Mouse (Mus musculus) liver, embryonic 16.5 days (tissue): ENCODE results near the gene Rbmxl2. TPM values are rescaled to one million over a fixed set of nuclear protein-coding genes. Genes with fewer than 3 reads are reported as not detected.

Source experiments
- ATAC-seq: fragments of 200-750 bp; cut with Nextera tagmentation; 2 replicates; pipeline ENCODE4 v1.8.0; 2017; ENCODE audit warnings: low read depth, mild to moderate bottlenecking, moderate number of reproducible peaks, moderate library complexity
- H3K27ac ChIP-seq: fragments of 300-500 bp; sonication (generic); 2 replicates; pipeline ENCODE4 v1.5.1; 2014; ENCODE audit warnings: mild to moderate bottlenecking, low read length
- H3K27me3 ChIP-seq: fragments of 300-500 bp; sonication (generic); 2 replicates; pipeline ENCODE4 v1.6.1; 2014; ENCODE audit warnings: low read depth, low read length, mixed read lengths; ENCODE audit not compliant: control insufficient read depth, insufficient read depth
- H3K36me3 ChIP-seq: fragments of 300-500 bp; sonication (generic); 2 replicates; pipeline ENCODE4 v1.6.1; 2014; ENCODE audit warnings: mild to moderate bottlenecking; ENCODE audit not compliant: control insufficient read depth, insufficient read depth
- H3K4me1 ChIP-seq: fragments of 300-500 bp; sonication (generic); 2 replicates; pipeline ENCODE4 v1.6.1; 2014; ENCODE audit warnings: low read depth, low read length, mixed read lengths; ENCODE audit not compliant: control insufficient read depth
- H3K4me2 ChIP-seq: fragments of 300-500 bp; sonication (generic); 2 replicates; pipeline ENCODE4 v1.6.1; 2014; ENCODE audit warnings: low read depth, low read length, mixed read lengths
- H3K4me3 ChIP-seq: fragments of 300-500 bp; sonication (generic); 2 replicates; pipeline ENCODE4 v1.5.1; 2014; ENCODE audit warnings: low read depth, mild to moderate bottlenecking, low read length
- H3K9ac ChIP-seq: fragments of 300-500 bp; sonication (generic); 2 replicates; pipeline ENCODE4 v1.6.1; 2014; ENCODE audit warnings: low read depth, low read length
- H3K9me3 ChIP-seq: fragments of 300-500 bp; sonication (generic); replicated peaks from 2 replicates; pipeline ENCODE4 v1.6.1; 2016; ENCODE audit warnings: low read length; ENCODE audit not compliant: control insufficient read depth
- WGBS: fragments of 180-500 bp; shearing (Covaris S2); extraction: QIAGEN DNeasy Blood & Tissue Kit; methylation state at CpG from one replicate; pipeline ENCODE4 v1.1.7; 2014; ENCODE audit not compliant: insufficient replicate concordance; 5-methylcytosine and 5-hydroxymethylcytosine counted together
- polyA plus RNA-seq: library from polyadenylated mRNA; unstranded; fragments of >200 nt; fragmentation: Nextera tagmentation; extraction: Ambion mirVana; gene quantifications from 2 replicates; pipeline ENCODE4 v1.2.1, GENCODE M21; 2015

Rbmxl2 gene
- polyA plus RNA-seq, 1 experiment from 2014 or later: not detected

DNA sequence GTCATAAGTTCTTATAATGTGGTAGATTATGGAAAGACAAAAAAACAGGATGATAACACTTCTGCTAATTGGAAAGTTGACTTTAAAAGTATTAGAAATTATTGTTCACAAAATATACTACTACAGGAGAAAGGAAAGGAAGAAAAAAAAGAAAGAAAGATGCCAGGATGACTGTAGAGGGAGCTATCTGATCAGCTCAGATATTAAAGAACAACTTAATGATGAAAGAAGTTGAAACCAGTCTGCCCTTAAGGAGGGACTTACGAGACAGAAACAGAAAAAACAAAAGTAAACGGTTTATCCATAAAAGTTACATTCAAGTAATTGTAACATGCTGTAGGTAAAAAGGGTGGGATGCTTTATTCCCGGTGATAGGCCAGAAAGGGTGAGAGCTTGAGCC lies 28.3 kb downstream of the Rbmxl2 start:
- Histone ChIP-seq H3K9me3 (no peaks in the 10 kb centered on the region), H3K9ac (no peak overlapping the region), H3K27me3 (no peaks in the 10 kb centered on the region), H3K27ac (no peak overlapping the region), H3K36me3 (no peaks in the 10 kb centered on the region), H3K4me2 (no peak overlapping the region), H3K4me3 (no peak overlapping the region), H3K4me1 (no peaks in the 10 kb centered on the region)
- ATAC-seq: no peak
- WGBS: 52% methylated on average over 3 of the region's 3 CpGs

DNA sequence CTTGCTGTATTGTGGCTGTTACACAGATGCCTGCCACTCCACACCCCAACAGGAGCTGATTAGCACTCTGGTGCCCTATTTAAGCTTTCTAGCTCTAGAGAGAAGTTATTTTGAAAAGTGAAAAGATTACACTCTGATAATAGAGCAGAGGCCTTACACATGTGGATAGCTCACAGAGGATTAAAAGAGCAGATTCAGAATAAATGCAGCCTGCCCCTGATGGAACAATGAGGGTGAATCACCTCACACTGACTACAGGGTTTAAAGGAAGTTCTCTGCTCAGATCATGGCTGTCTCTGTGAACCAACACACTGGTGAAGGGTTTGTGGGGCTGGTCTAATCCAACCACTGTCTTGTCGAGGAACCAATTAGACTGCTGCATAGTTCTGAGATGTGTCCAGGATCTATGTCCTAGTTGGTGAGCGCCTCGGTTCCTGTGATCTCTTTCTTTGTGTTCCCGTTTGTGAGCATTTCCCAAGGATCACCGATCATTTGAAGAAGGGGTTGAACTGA lies 32.2 kb downstream of the Rbmxl2 start:
- H3K4me3 ChIP-seq: no peak overlapping the region
- H3K27me3 ChIP-seq: no peaks in the 10 kb centered on the region
- H3K27ac ChIP-seq: no peak overlapping the region
- H3K36me3 ChIP-seq: no peaks in the 10 kb centered on the region
- 70% methylated on average over 5 of the region's 5 CpGs for whole genome bisulfite sequencing
- H3K9me3 ChIP-seq: no peaks in the 10 kb centered on the region
- no peaks in the 10 kb centered on the region for H3K4me1 ChIP-seq
- no peak overlapping the region for H3K4me2 ChIP-seq
- H3K9ac ChIP-seq: no peak overlapping the region
- no peak for ATAC-seq

DNA sequence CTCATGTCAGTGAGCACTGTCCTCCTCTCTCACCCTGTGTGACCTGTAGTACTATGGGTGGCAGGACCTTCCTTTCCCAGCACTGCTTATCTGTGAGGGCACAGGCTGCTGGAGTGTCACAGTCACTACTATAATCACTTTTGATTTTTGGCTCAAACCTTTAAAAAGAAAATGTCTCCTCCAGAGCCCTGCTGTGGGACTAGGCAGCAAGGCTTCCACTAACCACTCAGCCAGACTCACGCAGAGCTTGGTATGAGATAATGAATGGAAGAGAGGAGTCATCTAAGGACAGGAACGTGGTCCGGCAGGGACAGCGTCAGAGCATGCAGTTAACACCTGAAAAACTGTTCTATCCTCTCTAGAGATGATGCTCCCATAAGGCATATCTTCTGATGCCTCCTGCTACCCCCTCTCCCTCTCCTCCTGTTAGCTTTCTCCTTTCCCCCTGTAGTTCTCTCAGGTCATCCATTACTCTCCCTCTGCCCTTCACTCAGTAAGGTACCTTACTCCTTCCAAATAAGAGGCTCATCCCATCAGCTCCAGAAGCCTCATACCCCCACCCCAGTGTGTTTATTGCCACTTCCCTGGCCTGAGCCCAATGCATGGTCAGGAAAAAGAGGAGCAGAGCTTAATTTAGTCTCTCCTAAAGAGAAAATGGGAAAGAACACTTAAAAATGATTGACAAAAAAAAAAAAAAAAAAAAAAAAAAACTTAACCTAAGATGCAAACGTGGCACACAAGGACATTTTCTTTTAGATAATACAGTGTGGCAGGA lies 41.2 kb downstream of the Rbmxl2 start:
- Histone ChIP-seq H3K9me3 (no peaks in the 10 kb centered on the region), H3K36me3 (no peaks in the 10 kb centered on the region), H3K4me2 (no peak overlapping the region), H3K4me3 (no peak overlapping the region), H3K9ac (no peak overlapping the region), H3K27me3 (no peaks in the 10 kb centered on the region), H3K27ac (no peak overlapping the region), H3K4me1 (no peaks in the 10 kb centered on the region)
- 56% methylated on average over 5 of the region's 5 CpGs for WGBS
- ATAC-seq: no peak

DNA sequence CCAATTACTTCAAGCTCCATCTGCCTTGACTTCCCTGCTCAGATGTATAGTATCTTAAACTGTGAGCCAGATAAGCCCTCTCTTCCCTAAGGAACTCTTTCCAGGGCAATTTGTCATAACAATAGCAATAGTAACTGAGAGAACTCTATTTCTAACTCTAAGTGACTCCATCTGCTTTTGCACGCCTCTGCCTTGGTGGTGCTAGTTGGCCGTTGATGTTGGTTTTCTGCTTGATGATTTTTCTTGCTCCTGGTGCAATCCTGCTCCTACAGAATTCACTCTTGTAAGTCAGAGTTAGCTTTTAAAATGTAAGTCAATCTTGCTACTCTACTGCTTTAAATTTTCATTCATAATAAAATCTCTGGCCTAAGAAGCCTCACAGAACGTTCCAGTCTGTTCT lies 44.1 kb downstream of the Rbmxl2 start:
- Histone ChIP-seq H3K36me3 (no peaks in the 10 kb centered on the region), H3K4me1 (no peaks in the 10 kb centered on the region), H3K4me2 (no peak overlapping the region), H3K27ac (no peak overlapping the region), H3K9ac (no peak overlapping the region), H3K9me3 (no peaks in the 10 kb centered on the region), H3K27me3 (no peaks in the 10 kb centered on the region), H3K4me3 (no peak overlapping the region)
- 76% methylated on average over 3 of the region's 3 CpGs for WGBS
- ATAC-seq: no peak

DNA sequence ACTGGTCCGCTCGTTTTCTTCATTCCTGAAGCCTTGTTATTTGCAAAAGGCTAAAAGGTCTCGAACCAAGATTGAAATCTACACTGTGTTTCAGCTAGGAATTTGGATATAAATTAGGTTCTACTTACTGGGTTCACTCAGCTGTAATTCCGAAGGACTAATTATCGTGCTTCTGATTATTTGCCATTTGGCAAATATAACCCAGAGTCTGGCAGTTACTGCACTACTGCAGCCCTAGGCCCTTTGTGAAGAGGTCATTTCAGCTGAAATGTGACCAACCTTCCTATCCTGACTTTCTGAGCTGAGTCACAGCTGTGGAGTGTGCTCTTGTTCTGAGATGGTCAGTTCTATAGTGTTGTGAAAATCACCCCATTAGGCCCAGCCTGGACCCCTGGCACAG lies 50.7 kb downstream of the Rbmxl2 start:
- no peak overlapping the region for H3K9ac ChIP-seq
- no peaks in the 10 kb centered on the region for H3K9me3 ChIP-seq
- no peak overlapping the region for H3K4me2 ChIP-seq
- H3K4me1 ChIP-seq: no peaks in the 10 kb centered on the region
- no peak for ATAC-seq
- H3K4me3 ChIP-seq: no peak overlapping the region
- no peak overlapping the region for H3K27ac ChIP-seq
- H3K36me3 ChIP-seq: no peaks in the 10 kb centered on the region
- 58% methylated on average over 5 of the region's 5 CpGs for WGBS
- no peaks in the 10 kb centered on the region for H3K27me3 ChIP-seq

Other genes with a start within 250 kb of the Rbmxl2 start
- gene Olfr6, start 245.5 kb upstream of the Rbmxl2 start, polyA plus RNA-seq: not detected in 2 replicates
- not detected in 2 replicates for gene Olfr711, start 234.0 kb upstream of the Rbmxl2 start, polyA plus RNA-seq
- gene Olfr2, start 203.4 kb upstream of the Rbmxl2 start, polyA plus RNA-seq: not detected in 2 replicates
- not detected in 2 replicates for gene Olfr713, start 178.3 kb upstream of the Rbmxl2 start, polyA plus RNA-seq
- gene Olfr714, start 138.5 kb upstream of the Rbmxl2 start, polyA plus RNA-seq: not detected in 2 replicates
- not detected in 2 replicates for gene Olfr17, start 116.2 kb upstream of the Rbmxl2 start, polyA plus RNA-seq
- not detected in 2 replicates for gene Olfr715b, start 99.1 kb upstream of the Rbmxl2 start, polyA plus RNA-seq
- gene Olfr715, start 78.4 kb upstream of the Rbmxl2 start, polyA plus RNA-seq: not detected in 2 replicates
- not detected in 2 replicates for gene Olfr716, start 71.1 kb upstream of the Rbmxl2 start, polyA plus RNA-seq
- not detected in 2 replicates for gene Nlrp14, start 42.5 kb upstream of the Rbmxl2 start, polyA plus RNA-seq
- 0.11 and 0.13 TPM in 2 replicates for gene Syt9, start 161.3 kb downstream of the Rbmxl2 start, polyA plus RNA-seq